Mouse (Mus musculus): Measurements from ENCODE around the gene Efemp2.

DNA sequence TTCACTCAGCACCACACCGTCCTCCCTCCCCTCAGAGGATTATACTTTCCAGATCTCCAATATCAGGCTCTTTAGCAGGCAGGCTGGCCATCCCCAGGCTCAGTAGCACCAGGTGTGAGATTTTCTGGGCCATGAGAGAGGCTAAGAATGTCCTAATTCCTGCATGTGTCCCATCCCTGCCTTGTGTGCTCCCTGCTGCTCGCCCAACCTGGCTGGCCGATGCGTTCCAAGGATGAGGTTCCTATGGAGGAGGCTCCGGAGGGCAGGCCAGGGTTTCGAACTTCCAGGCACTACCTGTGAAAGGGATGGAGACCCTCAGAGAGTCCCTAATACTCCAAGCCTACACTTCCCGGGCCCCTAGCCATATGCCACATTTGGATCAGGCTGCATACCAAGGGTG, 12.1 kb downstream of the Efemp2 start:
- TF ChIP-seq CTCF (IDR thresholded peaks at IDR 0.05; ENCODE audit: borderline replicate concordance, insufficient read depth, low read length) = no peak
- no peak for TF ChIP-seq POLR2A (IDR thresholded peaks at IDR 0.05; ENCODE audit: low read depth, low read length)

Data from embryonic fibroblast, embryonic 13.5 days (primary cell).